Mouse (Mus musculus) T-cell, adult 2 months (primary cell): ENCODE results near the gene 1700010I14Rik.

Experiments
- DNase-seq: peaks from one replicate; pipeline ENCODE4 v3.0.0; 2022; ENCODE audit warnings: low spot score

1700010I14Rik gene

DNA sequence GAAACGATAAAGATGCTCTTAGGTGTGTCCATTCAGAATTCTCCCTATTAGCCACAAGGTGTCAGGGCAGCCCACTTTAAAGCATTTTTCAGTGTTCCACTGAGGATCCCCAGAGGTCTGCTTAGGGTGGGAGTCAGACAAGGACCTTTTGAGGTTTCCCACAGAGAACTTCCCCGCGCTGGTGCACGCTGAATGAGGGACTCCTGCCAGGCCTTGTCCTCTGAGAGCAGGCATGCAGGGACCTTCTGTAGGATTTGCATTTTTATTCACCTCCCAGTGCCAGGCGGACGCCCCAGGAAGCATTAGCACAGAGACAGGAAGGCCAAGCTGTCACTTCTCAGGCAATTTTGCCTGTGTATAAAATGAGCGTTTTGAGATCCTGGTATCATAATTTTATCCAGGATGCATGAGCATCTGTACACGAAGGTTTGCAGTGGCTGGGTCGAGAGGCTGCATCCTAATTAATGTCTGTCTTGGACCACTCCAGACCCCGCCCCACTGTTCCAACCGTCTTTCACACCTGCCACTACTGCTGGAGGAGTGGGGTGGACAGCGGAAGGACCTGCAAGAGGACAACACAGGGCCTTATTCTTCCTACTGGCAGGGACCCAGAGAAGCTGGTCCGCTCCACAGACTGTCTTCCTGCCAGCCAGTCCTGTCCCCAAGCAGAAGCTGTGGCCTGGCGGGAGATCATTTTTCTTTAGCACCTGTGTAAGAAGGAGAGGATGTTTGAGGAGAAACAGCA is 35.2 kb downstream of the 1700010I14Rik start:
- no peak for DNase-seq

DNA sequence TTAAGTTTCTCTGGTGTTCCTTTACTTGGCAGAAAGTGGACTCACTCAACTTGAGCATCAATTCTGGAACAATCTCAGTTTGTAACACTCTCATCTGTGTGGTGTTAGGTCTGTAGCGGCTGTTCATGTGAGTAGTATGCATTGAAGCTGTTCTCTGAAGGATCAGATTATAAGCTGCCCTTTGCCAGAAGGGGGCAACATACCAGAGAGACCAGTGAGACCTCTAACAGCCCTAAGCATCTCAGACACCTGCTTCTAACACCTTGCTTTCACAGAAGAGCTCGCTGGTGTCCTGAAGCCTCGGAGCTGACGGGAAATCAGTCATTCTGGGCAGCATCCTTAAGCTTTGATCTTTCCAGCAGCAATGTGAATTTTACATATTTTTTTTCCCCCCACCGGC is 42.0 kb downstream of the 1700010I14Rik start:
- DNase-seq, result no peak

DNA sequence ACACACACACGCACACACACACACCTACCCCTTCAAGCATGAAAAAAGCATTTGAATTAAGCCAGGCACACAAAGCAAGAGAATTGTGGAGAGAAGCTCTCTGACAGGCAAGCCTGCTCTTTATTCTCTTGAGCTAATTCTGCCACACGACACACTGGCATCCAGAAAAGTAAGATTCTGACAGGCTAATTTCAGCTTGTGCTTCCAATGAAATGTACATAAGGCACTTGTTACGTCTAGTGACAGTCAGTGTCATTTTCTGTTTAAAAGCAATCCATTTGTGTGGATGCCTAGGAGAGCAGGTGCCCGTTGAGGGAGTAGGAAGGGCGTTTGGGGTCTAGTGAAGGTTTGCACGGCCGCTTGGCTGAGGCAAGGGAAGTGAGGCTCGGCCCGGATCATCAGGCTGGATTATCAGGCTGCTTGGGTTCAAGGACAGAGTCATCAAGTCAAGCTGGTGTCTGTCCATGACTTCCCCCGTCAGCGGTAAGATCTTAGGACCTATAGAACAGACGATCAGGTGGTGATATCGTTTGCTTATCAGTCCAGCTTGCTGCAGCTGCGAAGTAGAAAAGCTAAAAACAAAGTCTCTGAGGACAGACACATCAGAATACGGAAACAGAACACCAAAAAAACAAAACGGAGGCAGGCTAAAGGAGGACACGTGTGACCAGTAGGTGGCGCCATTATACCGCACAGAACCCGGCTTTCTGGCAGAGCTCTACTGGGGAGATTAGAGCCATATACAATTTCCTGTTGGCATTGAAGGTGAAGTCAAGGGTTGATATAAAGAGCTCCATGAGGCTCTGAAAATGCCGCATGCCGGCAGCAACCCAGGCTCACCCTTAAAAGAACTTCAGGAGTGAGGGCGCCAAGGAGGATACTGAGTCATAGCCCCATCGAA is 43.4 kb downstream of the 1700010I14Rik start:
- peak; percentile 71 for DNase-seq

DNA sequence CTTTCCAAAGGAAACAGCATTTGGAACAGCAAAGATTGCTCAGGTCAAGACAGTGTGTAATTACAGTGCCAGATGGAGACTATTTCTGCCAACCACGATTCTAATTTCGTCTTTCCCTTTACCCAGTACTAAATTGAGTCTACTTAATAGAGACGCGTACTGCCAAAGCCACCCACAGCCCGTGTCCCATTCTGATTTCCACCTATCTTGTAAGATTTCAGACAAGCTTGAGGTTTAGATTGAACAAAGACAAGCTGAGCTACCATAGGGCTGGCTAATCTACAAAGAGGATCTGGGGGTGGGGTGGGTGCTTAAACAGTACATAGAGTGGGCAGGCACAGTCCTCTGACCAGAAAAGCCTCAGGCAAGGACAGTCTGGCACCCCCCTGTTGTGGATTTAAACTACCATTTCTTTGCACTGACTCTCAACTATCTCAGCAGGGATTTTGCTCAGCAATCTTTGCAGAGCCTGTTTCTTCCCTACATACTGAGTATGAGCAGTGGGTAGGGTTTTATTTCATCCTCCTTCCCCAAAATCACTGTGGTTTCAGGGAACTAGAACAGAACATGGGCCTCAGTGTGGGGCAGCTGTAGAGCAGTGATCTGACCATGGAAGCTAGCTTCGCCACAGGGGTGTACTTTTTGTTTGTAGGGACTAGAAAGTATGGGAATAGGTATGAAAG is 44.4 kb downstream of the 1700010I14Rik start:
- DNase-seq, result no peak

DNA sequence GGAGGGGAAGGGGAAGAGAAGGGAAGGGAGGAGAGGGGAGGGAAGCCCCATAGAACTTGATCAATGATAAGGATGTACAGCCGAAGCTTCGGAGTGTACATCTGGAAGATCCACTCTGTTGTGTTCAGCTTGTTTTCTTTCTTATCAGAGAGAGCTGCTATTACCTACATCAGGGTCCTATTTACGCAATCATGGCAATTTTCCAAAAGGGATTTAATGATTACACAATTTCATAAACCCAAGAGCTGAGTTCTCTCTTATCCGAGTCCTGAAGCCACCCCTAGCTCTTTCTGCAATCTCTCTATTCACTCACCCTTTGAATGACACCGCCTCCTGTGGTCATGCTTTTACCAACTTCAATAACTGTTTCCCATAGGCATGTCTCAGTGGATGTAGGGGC is 45.4 kb downstream of the 1700010I14Rik start:
- no peak for DNase-seq

DNA sequence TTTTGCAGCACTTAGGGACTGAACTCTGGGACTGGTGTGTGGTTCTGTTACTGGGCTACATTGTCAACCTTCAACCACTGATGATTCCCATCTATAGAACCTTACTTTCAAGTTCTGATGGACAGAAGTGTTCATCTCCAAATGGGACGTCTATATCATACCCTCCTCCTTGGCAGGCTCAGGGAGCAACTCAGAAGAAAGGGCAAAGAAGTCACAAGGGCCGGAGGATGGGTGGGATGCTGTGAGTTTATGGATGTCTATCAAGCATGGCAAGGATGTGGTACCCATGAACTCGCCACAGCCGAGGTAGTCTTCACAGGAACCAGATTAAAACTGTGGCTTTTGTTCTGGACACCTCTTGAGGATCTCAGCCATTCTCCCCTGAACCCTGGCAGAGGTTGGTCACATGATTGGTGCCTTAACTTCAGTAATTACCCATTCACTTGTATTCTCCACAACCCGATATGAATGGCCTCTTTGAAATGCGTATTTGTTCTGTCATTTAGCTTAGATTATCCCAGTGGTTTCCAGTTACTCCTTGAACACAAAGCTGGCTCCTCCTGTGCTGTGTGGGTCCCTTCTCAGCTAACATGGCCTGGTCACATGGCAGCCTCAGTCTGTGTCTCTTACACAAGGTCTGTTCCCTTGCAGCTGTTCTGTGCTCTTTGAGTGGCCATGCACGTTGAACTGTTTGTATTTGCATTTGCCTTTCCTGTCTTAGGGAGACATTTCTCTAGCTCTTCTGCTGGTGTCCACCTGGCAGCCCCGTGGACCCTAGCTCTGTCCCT is 47.6 kb downstream of the 1700010I14Rik start:
- no peak for DNase-seq

DNA sequence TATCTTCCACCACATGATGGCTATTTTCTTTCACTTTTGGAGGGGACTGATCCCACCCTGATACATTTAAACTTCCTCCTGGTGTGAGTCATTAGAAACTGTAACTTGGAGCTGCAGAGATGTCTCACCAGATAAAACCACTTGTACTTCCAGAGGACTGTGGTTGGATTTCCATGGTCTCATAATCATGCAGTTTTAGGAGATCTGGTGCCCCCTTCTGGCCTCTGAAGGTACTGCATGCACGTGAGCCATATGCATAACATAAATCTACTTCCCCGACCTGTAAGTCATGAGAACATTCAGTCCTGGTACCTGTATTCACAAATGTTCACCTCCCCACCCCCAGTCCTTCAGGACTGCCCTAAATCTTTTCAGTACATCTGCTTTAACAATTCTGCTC is 54.6 kb downstream of the 1700010I14Rik start:
- peak; percentile 13 for DNase-seq

DNA sequence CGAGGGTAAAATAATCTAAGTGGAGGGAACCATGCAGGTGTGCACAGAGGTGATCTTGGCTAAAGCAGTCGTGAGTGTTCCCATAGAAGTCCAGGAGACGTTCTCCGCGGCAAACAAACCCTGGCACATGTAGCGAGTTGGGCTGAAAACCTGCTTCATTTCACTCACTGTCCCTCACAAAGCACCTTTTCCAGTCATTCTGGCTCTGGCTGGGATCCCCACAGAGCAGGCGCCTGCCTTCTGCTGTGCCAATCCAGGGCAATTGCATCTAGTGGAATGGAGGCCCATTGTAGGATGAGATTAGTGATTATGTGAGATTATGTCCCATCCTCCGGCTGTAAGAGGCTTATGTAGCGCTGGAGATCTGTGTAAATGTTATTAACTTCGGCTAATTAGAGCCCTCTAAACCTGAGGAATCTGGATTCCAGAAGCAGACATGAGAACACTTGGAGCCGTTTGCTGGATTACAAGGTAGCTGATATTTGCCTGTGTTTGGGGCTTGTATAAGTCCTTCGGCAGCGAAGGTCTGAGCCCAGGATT is 64.4 kb downstream of the 1700010I14Rik start:
- DNase-seq, result no peak

DNA sequence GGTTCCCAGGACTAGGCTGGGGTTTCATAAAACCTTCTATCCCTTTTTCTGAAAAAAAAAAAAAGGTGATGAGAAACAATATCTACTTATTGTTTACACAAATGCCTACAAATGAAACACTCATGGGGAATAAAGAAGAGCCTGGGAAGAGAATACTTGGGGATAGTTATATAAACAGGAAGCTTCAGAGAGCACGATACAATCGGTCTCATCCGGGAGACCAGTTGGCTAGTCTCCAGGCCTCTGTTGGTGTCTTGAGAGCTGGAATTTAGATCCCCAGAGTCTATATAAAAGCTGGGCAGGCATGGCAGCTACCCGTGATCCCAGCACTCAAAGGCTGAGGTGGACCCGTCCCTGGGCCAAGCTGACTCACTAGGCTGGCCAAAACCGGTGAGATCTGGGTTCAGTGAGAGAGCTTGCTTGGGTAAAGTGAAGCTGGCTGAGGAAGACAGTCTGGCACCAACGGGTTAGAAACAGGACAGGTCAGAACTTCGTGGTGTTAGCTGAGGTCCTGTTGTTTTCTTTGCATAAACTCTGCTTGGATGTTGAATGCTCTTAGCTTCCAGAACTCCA is 71.3 kb downstream of the 1700010I14Rik start:
- DNase-seq, result no peak
